Mouse (Mus musculus): ENCODE measurements at regions not wholly inside any gene's neighbourhood (a gene's known extent, or its start where the extent isn't known, plus 50 kb on each side); places are given as distances from the start of the nearest gene placed in this dataset.

DNA sequence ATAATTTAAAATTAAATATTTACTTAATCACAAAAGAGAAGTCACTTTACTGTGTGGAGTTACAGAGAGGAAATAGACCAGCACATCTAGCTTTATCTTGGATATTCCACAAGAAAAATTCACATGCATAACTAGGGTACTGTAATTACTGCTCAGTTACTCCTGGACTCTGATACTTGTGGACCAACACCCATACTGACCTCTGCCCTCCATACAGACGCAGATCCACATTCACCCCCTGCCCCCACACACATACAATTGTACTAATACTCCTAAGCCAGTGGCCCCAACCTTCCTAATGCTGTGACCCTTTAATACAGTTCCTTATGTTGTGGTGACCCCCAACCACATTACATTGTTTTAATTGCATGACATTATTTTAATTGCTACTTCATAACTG, 2294.3 kb downstream of the 4930444P10Rik start:
- TF ChIP-seq POLR2A (IDR thresholded peaks at IDR 0.05; ENCODE audit: insufficient read length, low read depth) (no peak), MYOG (IDR thresholded peaks at IDR 0.05; ENCODE audit: control insufficient read depth in 1 of 3, insufficient read depth in 1 of 3, insufficient read length in 2 of 3, low read depth in 2 of 3) (no peak), USF1 (IDR thresholded peaks at IDR 0.05; ENCODE audit: low read depth) (no peak), CEBPB (IDR thresholded peaks at IDR 0.05; ENCODE audit: insufficient read depth, poor library complexity, severe bottlenecking) (no peak), POLR2AphosphoS2 (IDR thresholded peaks at IDR 0.05; ENCODE audit: insufficient read length, low read depth) (no peak)
